Mouse (Mus musculus): ENCODE measurements around the gene Stard13. TPM values are rescaled to one million over a fixed set of nuclear protein-coding genes. Genes with fewer than 3 reads are reported as not detected.

Gene Stard13
- 0.21 TPM for total RNA-seq (2023)

GRCm38 (mm10) chr5:151233400-151234031 lies at the start of gene Stard13:
Gene Stard13 (minus strand): TSS chr5:151233836.

Other genes starting within 250 kb of the Stard13 start
- not detected for gene Gm42906, start 194.3 kb upstream of the Stard13 start, total RNA-seq (2023)

Data from CD4-positive naive resting alpha-beta T cell, adult 76 days (primary cell).